Mouse (Mus musculus) heart, postnatal 0 days (tissue): ENCODE data around the gene Srp72.

Source experiments
- CTCF ChIP-seq: IDR thresholded peaks from 2 replicates; pipeline ENCODE4 v1.5.1; 2016; ENCODE audit warnings: antibody characterized with exemption, control low read depth, low read depth
- EP300 ChIP-seq: IDR thresholded peaks from 2 replicates; pipeline ENCODE4 v1.6.1; 2016; ENCODE audit warnings: antibody characterized with exemption, low read depth

- TF ChIP-seq EP300 (no peak), CTCF (no peak)
These were observed 38.7 kb downstream of the Srp72 start for GRCm38 (mm10) chr5:77013171-77013570.
